Mouse (Mus musculus) gastrocnemius, postnatal 14 days (tissue): ENCODE data around the gene Gm21885. TPM values are rescaled to one million over a fixed set of nuclear protein-coding genes. Genes with fewer than 3 reads are reported as not detected.

Source experiments
- DNase-seq: peaks from one replicate; pipeline ENCODE4 v3.0.0; 2021; ENCODE audit warnings: mixed read lengths
- intact Hi-C: fragments of 180-260 bp; cut with DNase I; formaldehyde crosslinking; loops from one replicate; pipeline ENCODE4 v1.15.1; 2025; ENCODE audit warnings: low total_unique reads
- total RNA-seq, 2 experiments: library from RNA; stranded (reverse); gene quantifications; 2 replicates each; pipeline ENCODE4 v1.2.3; 2021

Gene Gm21885
- total RNA-seq, 2 experiments from 2014 or later, result not detected

DNA sequence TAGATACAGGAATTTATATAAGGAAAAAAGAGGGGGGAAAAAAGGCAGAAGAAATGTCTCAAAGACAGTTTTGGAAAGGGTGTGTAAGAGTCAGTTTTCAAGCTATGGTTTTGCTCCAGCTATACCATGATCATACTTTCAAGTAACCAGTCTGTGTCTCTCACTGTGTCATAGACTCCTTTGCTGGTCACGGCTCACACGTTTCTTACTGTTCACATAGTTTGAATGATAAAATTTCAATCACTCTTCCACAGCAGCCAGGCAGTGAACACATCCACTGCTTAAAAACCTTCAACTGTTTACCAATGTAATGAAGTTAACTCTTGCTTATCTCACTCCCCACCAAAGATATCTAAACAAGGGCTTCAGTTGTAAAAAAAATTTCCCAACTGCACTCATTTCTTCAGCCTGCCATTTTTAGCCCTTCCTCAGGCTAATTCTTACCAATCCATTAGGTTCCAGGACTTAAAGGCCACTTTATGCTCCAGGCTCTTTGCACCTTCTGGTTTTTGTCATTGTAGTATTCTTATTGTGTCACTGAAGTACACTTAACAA, 32.5 kb downstream of the Gm21885 start:
- DNase-seq, result no peak
- intact Hi-C loops, result no loop called here

DNA sequence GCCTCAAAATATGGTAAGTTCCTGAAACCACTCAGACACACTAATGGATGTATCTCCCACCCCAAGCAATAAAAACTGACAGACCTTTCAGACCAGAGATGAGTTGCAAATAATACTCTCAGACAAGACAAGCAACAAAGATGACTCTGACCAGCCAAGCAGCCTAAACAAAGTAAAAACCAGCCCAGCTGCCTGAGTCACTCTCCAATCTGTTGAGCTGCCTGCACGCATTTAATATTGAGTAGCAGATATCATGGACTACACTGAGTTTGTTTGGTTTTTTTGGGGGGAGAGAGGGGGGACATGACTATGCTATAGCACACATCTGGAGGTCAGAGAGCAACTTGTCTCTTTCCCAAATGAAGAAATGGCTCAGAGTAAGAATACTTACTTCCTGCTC, 33.6 kb downstream of the Gm21885 start:
- DNase-seq, result no peak
- intact Hi-C loops, result no loop called here

- intact Hi-C loops, result no loop called here
- DNase-seq, result no peak
Measured at GRCm38 (mm10) chr11:94316528-94316927, 34.9 kb downstream of the Gm21885 start.

DNA sequence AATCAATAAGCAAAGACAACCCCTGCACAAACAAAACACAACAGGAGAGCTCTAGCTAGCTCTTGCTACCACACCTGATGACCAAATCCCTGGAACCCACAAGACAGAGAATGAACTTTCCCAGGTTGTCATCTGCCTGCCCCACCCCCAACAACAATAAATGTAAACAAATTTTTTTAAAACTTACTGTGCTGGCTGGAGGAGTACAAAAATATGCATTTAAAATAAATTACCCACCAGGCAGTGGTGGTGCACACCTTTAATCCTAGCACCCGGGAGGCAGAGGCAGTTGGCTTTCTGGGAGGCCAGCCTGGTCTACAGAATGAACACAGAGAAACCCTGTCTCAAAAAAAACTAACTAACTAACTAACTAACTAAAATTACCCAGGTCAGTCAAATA, 35.3 kb downstream of the Gm21885 start:
- no peak for DNase-seq
- intact Hi-C loops, result no loop called here

- intact Hi-C loops, result no loop called here
- no peak for DNase-seq
Measured at GRCm38 (mm10) chr11:94317515-94317914, 35.8 kb downstream of the Gm21885 start.

GRCm38 (mm10) chr11:94318056-94318455, 36.4 kb downstream of the Gm21885 start:
- intact Hi-C loops, result no loop called here
- DNase-seq, result no peak

DNA sequence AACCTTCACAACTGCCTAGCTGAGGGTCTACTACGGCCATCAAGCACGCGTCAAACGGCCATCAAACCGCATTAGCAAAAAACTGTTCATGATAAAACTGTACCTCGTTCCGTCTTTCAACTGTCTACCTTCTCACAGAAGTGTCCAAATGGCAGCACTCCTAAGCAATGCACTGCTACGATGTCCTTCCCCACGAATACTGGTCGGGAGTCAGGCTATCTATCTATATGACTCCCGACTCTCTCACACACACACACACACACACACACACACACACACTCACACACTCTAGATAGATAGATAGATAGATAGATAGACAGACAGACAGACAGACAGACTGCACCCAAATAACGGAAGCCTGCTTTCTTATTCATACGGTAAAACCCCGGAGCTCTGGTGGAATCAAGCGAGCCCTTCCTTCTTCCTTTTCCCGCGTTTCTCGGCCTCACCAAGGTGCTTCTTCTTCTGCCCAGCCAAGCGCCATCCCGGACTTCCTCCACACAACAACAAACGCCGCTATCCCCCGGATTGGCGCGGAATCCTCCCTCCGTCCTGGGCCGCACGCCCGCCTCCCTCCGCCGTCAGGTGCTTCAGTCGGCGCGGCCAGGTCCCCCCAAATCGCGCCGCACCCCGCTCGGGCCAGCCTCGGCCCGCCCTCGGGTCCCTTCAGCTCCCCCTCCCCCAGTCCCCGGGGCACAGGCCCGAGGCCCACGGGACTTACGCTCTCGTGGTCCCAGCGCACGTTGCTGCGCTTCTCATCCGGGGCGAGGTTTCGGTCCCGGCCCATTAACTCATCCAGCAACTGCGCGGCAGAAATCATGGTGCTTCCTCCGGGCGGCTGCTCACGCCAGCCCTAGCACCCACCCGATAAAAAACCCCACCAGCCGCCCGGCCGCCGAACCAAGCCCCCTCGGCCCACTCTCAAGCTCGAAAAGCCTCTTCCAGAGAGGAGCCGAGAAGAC, 39.6 kb downstream of the Gm21885 start:
- peak; percentile 60 for DNase-seq
- intact Hi-C loops, result no loop called here

GRCm38 (mm10) chr11:94321931-94322400, 40.3 kb downstream of the Gm21885 start, which contains the start of gene Luc7l3:
TSS of gene Luc7l3 (minus strand) at chr11:94321988.
- intact Hi-C loops, result no loop called here

GRCm38 (mm10) chr11:94322636-94323035, 41.0 kb downstream of the Gm21885 start:
- intact Hi-C loops, result no loop called here
- DNase-seq, result no peak

More at GRCm38 (mm10) chr11:94321931-94322400, 40.3 kb downstream of the Gm21885 start, which contains the start of gene Luc7l3:
- DNase-seq, result peak; percentile 97

DNA sequence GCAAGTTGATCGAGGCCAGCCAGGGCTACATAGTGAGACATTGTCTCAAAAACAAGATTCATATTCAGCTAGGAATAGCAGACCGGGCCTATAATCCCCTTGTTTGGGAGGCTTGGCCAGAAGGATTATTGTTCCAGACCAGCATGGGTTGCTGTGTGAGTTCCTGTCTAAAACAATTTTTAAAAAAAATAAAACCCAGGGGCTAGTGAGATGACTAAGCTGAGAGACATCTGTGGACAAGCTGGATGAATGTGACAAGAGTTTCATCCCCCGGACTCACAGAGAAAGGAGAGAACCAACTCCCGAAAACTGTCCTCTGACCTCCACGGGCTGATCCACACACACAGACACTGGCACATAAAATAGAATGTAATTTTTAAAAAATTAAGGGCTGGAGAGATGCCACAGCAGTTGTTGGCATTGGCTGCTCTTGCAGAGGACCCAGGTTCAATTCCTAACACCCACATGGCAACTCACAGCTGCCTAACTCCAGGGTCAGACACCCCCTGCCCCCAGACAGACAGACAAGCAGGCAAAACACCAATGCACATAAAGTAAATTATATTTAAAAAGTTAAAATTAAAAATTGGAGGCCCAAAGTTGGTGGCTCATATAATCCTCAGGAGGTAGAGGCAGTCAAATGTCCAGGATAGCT, 41.7 kb downstream of the Gm21885 start:
- intact Hi-C loops, result no loop called here
- no peak for DNase-seq

- no peak for DNase-seq
- intact Hi-C loops, result no loop called here
Measured at GRCm38 (mm10) chr11:94324618-94325017, 42.9 kb downstream of the Gm21885 start.

- intact Hi-C loops, result no loop called here
- DNase-seq, result no peak
Measured at GRCm38 (mm10) chr11:94326961-94327411, 45.3 kb downstream of the Gm21885 start.

GRCm38 (mm10) chr11:94327693-94328643, 46.3 kb downstream of the Gm21885 start, which contains the start of gene Ankrd40:
TSS of gene Ankrd40 (plus strand) at chr11:94328001.
- DNase-seq, result peak; percentile 96
- intact Hi-C loops, result no loop called here

DNA sequence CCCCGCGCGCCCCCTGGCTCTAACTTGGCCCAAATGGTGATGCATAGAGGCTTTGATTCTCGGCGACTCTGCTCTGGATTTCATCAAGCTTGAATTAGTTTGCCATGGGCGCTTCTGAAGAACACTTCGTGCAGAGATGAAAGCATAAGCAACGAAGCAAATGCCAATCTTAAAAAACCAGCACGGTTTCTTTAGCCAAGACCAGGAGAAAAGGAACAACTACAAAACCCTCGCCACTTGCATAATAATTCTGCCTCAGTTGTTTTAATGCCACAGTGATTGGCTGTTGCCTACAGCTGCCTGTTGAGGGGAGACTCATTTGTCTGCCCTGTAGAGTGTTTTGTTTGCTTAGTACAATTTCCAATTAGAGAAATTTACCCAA, 47.0 kb downstream of the Gm21885 start:
- no peak for DNase-seq
- intact Hi-C loops, result no loop called here

DNA sequence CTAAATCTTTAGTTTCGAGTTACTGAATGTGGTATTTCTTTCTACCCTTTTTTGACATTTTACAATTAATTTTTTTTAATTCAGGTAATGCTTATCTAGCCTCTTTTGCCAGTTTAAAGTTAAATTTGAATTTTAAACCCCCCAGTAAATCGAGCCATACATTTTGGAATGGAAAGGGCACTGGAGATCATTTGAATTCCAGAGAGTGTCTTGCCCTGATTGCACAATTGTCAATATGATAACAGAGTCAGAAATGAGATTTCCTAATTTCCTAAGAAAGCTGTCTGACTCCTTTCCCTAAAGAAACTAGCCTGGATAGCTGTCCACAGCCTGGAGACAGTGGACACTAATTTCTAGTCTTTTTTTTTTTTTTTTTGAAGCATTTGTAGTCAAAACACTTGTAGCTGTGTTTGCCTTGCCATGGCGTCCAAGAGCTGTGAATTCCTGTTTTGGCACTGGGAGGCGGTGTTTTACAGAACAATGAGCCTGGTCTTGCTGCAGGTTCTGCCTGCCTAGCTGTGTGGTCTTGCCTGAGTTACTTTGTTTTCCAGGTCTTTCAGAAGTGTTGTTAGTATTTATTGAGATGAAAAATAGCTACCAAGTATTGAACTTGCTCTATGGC, 47.7 kb downstream of the Gm21885 start:
- intact Hi-C loops, result no loop called here

DNA sequence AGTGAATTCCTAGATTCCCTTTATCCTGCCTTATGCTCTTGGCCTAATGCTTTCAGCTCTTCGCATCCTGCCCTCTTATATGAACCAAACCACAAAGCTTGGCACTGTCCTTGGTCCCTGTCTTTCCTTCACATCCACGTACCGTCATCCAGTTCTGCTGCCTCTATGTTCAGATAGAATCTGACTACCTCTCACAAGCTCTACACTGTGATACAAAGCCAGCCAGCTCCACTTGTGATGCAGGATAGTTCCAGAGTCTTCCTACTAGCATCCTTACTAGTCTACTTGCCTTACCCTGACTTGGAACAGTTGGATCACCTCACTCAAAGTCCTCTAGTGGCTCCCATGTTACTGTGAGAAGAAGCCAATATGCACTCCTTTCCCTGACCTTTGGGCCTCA, 48.5 kb downstream of the Gm21885 start:
- intact Hi-C loops, result no loop called here
- no peak for DNase-seq

More for the DNA sequence above, 47.7 kb downstream of the Gm21885 start:
- DNase-seq, result peak; percentile 48

GRCm38 (mm10) chr11:94332726-94333125, 51.1 kb downstream of the Gm21885 start:
- DNase-seq, result no peak
- intact Hi-C loops, result no loop called here

DNA sequence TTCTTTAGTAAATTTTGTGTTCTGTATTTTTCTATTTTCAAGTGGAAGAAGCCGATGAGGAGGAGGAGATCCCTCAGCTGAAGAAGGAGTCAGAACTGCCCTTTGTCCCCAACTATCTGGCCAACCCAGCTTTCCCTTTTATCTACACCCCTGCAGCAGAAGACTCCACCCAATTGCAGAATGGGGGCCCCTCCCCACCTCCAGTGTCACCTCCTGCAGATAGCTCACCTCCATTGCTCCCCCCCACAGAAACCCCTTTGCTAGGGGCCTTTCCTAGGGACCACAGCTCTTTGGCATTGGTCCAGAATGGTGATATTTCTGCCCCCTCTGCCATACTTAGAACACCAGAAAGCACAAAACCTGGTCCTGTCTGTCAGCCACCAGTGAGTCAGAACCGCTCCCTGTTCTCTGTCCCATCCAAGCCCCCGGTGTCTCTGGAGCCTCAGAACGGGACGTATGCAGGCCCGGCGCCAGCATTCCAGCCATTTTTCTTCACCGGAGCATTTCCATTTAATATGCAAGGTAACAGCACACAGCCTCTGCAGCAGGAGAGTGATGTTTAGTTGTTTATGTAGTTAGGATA, 52.8 kb downstream of the Gm21885 start:
- no peak for DNase-seq
- intact Hi-C loops, result no loop called here
